Mouse (Mus musculus) brown adipose tissue, adult 24 weeks (tissue): ENCODE data around the gene Tspan17. TPM values are rescaled to one million over a fixed set of nuclear protein-coding genes. Genes with fewer than 3 reads are reported as not detected.

Experiments used
- polyA plus RNA-seq: library from polyadenylated mRNA; stranded (reverse); fragments of >200 nt; gene quantifications from 2 replicates; pipeline ENCODE4 v1.2.4, GENCODE M21; 2012; ENCODE audit not compliant: missing spikeins, insufficient read depth, insufficient read length

Tspan17 gene
- polyA plus RNA-seq, 1 experiment: 42.0 TPM

Other genes starting within 250 kb of the Tspan17 start
- gene 4833439L19Rik, start 223.9 kb upstream of the Tspan17 start, polyA plus RNA-seq: 122 and 176 TPM in 2 replicates
- 3.7 and 6.7 TPM in 2 replicates for gene Arl10, start 214.4 kb upstream of the Tspan17 start, polyA plus RNA-seq
- 16.0 and 18.0 TPM in 2 replicates for gene Nop16, start 199.3 kb upstream of the Tspan17 start, polyA plus RNA-seq
- gene Higd2a, start 199.2 kb upstream of the Tspan17 start, polyA plus RNA-seq: 305 and 329 TPM in 2 replicates
- 44.2 and 48.8 TPM in 2 replicates for gene Cltb, start 178.0 kb upstream of the Tspan17 start, polyA plus RNA-seq
- gene Faf2, start 167.6 kb upstream of the Tspan17 start, polyA plus RNA-seq: 26.1 and 26.3 TPM in 2 replicates
- 46.7 and 49.4 TPM in 2 replicates for gene Rnf44, start 95.5 kb upstream of the Tspan17 start, polyA plus RNA-seq
- gene Cdhr2, start 87.9 kb upstream of the Tspan17 start, polyA plus RNA-seq: not detected in 2 replicates
- not detected in 2 replicates for gene Gprin1, start 39.5 kb upstream of the Tspan17 start, polyA plus RNA-seq
- not detected in 2 replicates for gene Sncb, start 22.8 kb upstream of the Tspan17 start, polyA plus RNA-seq
- gene Eif4e1b, start 5.4 kb upstream of the Tspan17 start, polyA plus RNA-seq: not detected in 2 replicates
- 3.1 and 3.6 TPM in 2 replicates for gene Unc5a, start 160.0 kb downstream of the Tspan17 start, polyA plus RNA-seq
- 0.59 and 1.4 TPM in 2 replicates for gene Hk3, start 232.0 kb downstream of the Tspan17 start, polyA plus RNA-seq